ENCODE assay signal across 18 mouse cellular contexts in the genomic region with DNA sequence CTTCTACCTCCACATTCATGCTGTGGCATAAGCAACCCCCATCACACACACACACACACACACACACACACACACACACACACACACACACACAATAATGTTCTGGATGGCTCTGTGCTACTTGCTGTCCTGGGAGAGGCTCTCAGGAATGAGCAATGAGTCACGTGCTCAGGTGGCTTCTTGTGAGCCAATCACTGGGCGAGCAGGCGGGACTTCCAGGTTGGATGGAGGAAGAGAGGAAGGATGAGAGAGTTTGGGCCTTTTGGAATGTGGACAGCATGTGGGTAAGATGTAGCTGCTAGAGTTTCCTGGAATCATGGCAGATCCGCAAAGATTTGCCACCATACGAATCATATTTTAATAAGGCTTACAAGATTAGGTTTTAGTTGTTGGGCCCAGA. TPM values are rescaled to one million over a fixed set of nuclear protein-coding genes. Genes with fewer than 3 reads are reported as not detected.
"Had no signal": no experiment of that assay in that cellular context is flagged by ENCODE, and none has a peak within 500 bp of the region (broad histone marks: within the 10 kb centered on the region; RNA-seq: fewer than 3 reads in every experiment).

No protein-coding gene starts in this region.

- H3K4me3 ChIP-seq: kidney, embryonic 15.5 days; liver, embryonic 13.5 days; midbrain, embryonic 13.5 days; myocyte; neural tube, embryonic 13.5 days; stomach, embryonic 15.5 days had no signal

- H3K9ac ChIP-seq: kidney, embryonic 15.5 days; liver, embryonic 13.5 days; midbrain, embryonic 13.5 days; neural tube, embryonic 13.5 days; stomach, embryonic 15.5 days had no signal

- H3K9me3 ChIP-seq: kidney, embryonic 15.5 days; liver, embryonic 13.5 days; midbrain, embryonic 13.5 days; neural tube, embryonic 13.5 days; stomach, embryonic 15.5 days had no signal

- ATAC-seq: midbrain, embryonic 13.5 days; midbrain, embryonic 16.5 days had no signal

- DNase-seq: kidney, adult 8-10 months; kidney, postnatal 10 days; kidney, postnatal 36 days; liver, embryonic 13.5 days; lung, adult 2 months; lung, postnatal 14 days; lung, postnatal 4 days; retina, postnatal 1 day; right cerebral cortex, postnatal 25 days; spleen, adult 18-20 months; thymus, postnatal 25 days had no signal

- H3K27me3 ChIP-seq: kidney, embryonic 15.5 days; liver, embryonic 13.5 days; midbrain, embryonic 13.5 days; neural tube, embryonic 13.5 days; stomach, embryonic 15.5 days had no signal

- H3K4me1 ChIP-seq: midbrain, embryonic 13.5 days; neural tube, embryonic 13.5 days; stomach, embryonic 15.5 days had no signal

- H3K36me3 ChIP-seq: kidney, embryonic 15.5 days; liver, embryonic 13.5 days; midbrain, embryonic 13.5 days; neural tube, embryonic 13.5 days; stomach, embryonic 15.5 days had no signal

- H3K27ac ChIP-seq: kidney, embryonic 15.5 days; liver, embryonic 13.5 days; midbrain, embryonic 13.5 days; neural tube, embryonic 13.5 days; stomach, embryonic 15.5 days had no signal

RNA-seq across cellular contexts. Expression of a gene that starts 40.8 kb away (rescaled TPM):
- total RNA-seq: monocyte, adult 5-6 weeks had no signal
